Mouse (Mus musculus) forebrain, embryonic 12.5 days (tissue): ENCODE results near the gene Syt9. TPM values are rescaled to one million over a fixed set of nuclear protein-coding genes. Genes with fewer than 3 reads are reported as not detected.

Experiments
- ATAC-seq: fragments of 200-750 bp; cut with Nextera tagmentation; 2 replicates; pipeline ENCODE4 v1.8.0; 2017; ENCODE audit warnings: moderate TSS enrichment; ENCODE audit not compliant: low FRiP score
- H3K27ac ChIP-seq: fragments of 300-500 bp; sonication (generic); 2 replicates; pipeline ENCODE4 v1.5.1; 2016; ENCODE audit warnings: mild to moderate bottlenecking
- H3K27me3 ChIP-seq: fragments of 300-500 bp; sonication (generic); 2 replicates; pipeline ENCODE4 v1.6.1; 2016; ENCODE audit warnings: mild to moderate bottlenecking
- H3K36me3 ChIP-seq: fragments of 300-500 bp; sonication (generic); replicated peaks from 2 replicates; pipeline ENCODE4 v1.6.1; 2016; ENCODE audit warnings: mild to moderate bottlenecking
- H3K4me1 ChIP-seq: fragments of 300-500 bp; sonication (generic); 2 replicates; pipeline ENCODE4 v1.6.1; 2016
- H3K4me2 ChIP-seq: fragments of 300-500 bp; sonication (generic); 2 replicates; pipeline ENCODE4 v1.6.1; 2016; ENCODE audit warnings: mild to moderate bottlenecking, moderate library complexity
- H3K4me3 ChIP-seq: fragments of 300-500 bp; sonication (generic); replicated peaks from 2 replicates; pipeline ENCODE4 v1.5.1; 2016; ENCODE audit warnings: mild to moderate bottlenecking
- H3K9ac ChIP-seq: fragments of 300-500 bp; sonication (generic); 2 replicates; pipeline ENCODE4 v1.6.1; 2016; ENCODE audit warnings: mild to moderate bottlenecking
- H3K9me3 ChIP-seq: fragments of 300-500 bp; sonication (generic); 2 replicates; pipeline ENCODE4 v1.6.1; 2016
- WGBS: fragments of 180-500 bp; shearing (Covaris S2); methylation state at CpG from one replicate; pipeline ENCODE4 v1.1.7; 2016; 5-methylcytosine and 5-hydroxymethylcytosine counted together
- polyA plus RNA-seq: library from polyadenylated mRNA; unstranded; fragments of >200 nt; fragmentation: Nextera tagmentation; extraction: Ambion mirVana; gene quantifications from 2 replicates; pipeline ENCODE4 v1.2.1, GENCODE M21; 2016

Syt9 gene
- 5.7 and 6.8 TPM in 2 replicates for polyA plus RNA-seq

DNA sequence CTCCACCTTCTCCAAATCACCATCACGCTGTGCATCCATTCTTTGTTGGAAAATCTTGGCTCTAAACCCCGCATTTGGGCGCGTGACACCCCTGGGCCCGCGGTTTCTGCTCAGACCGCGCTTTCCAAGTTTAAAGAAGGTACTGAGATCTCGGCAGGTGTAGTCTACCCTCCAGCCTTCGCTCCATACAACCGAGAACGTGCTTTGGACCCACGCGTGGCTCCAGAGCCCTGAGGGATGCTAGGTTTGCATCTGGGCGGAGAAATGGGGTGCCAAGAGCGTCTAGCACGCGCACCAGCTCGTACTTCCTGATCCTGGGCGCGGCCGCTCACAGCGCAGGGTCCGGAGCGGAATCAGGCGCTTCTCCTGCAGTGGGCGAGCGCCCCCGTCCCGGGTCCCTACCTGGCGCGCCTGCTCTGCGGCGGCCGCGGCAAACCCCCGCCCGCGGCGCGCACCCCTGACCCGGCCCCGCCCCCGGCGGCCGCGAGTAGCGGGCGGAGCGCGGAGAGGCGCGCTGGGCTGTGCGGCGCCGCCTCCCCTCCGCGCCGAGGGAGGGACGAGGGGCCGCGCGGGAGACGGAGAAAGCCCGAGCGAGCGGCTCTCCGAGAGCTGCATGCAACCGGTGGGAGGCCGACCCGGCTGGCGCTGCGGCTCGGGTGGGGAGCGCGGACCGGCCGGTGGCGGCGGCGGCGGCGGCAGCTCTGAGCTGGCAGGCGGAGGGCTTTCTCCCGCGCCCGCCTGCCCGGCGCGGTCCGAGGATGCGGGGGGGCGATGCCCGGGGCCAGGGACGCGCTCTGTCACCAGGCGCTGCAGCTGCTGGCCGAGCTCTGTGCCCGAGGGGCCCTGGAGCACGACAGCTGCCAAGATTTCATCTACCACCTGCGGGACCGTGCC is at the start of gene Syt9:
Gene Syt9 (plus strand): TSS at position 497 of the 894 bp plus-strand sequence.
- Histone ChIP-seq H3K4me3 (peak within 1 kb of the TSS; percentile 75), H3K27ac (no peak within 1 kb of the TSS), H3K9ac (peak within 1 kb of the TSS; percentile 65), H3K36me3 (no peaks in the 10 kb centered on the region), H3K9me3 (no peaks in the 10 kb centered on the region), H3K4me1 (peaks cover 10% of the 10 kb centered on the region), H3K4me2 (peak within 1 kb of the TSS; percentile 94), H3K27me3 (peaks cover 58% of the 10 kb centered on the region)
- peak; percentile 95 for ATAC-seq
- whole genome bisulfite sequencing, result under 1% methylated on average over 73 of the region's 102 CpGs

DNA sequence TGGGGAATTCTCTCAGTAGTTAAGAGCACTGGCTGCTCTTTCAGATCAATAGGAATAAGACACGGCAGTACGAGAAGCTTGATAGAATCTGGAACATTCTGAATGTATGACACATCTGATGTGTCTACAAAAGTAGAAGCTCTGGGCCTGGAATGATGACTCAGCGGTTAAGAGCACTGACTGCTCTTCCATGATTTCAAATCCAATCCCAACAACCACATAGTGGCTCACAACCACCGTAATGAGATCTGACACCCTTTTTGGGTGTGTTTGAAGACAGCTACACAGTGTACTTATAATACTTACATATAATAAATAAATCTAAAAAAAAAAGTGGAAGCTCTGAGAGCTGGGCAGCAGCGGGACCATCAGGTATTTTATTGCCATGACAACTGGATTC is 31.5 kb upstream of the Syt9 start:
- no peak overlapping the region for H3K4me2 ChIP-seq
- H3K36me3 ChIP-seq, result no peaks in the 10 kb centered on the region
- no peak for ATAC-seq
- H3K4me3 ChIP-seq, result no peak overlapping the region
- H3K9ac ChIP-seq, result no peak overlapping the region
- WGBS, result 91% methylated on average over 5 of the region's 5 CpGs
- H3K9me3 ChIP-seq, result no peaks in the 10 kb centered on the region
- peaks cover 4% of the 10 kb centered on the region; the same call in 1 of the 2 replicates for H3K4me1 ChIP-seq
- H3K27me3 ChIP-seq, result no peaks in the 10 kb centered on the region
- H3K27ac ChIP-seq, result no peak overlapping the region

DNA sequence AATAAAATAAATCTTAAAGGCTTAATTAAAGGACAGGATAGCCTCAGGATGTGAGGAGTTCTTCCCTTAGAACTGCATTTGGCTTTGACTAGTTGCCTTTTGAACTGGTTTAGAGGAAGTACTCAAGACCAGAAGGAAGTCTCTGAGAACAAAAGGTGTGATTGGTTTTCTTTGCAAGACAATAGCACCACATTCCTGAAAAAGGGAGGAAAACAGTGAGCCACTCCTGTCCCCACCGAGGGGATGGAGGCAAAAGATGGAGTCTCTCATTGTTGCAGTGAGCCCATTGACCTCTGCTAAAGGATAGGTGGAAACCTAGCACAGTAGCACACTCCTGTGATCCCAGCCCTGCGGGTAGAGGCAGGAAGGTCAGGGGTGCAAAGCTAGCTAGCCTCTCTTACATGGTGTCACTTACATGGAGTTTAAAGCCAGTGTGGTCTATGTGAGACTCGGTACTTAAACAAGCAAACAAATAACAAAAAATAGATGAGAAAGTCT is 30.9 kb upstream of the Syt9 start:
- no peak for ATAC-seq
- Histone ChIP-seq H3K9ac (no peak overlapping the region), H3K4me1 (peaks cover 4% of the 10 kb centered on the region; the same call in 1 of the 2 replicates), H3K36me3 (no peaks in the 10 kb centered on the region), H3K4me3 (no peak overlapping the region), H3K27ac (no peak overlapping the region), H3K4me2 (no peak overlapping the region), H3K27me3 (no peaks in the 10 kb centered on the region), H3K9me3 (no peaks in the 10 kb centered on the region)
- WGBS, result 55% methylated on average over 3 of the region's 3 CpGs

DNA sequence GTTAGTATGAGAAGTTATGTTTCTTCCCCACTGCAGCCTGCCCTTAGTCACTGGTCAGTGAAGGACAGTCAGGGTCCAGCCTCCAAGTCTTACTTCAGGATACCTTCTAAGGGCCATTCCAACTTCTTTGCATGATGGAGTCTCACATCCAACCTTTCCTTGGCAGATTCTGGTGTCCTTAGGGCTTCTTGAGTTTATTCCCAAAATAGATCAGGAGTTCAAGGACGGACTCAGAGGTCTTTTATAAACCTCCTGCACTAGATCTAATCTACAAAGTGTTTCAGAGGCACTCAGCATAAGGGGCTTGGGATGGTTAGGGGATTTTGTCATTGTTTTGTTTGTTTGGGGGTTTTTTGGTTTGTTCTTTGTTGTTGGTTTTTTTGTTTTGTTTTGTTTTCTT is 30.3 kb upstream of the Syt9 start:
- Histone ChIP-seq H3K9ac (no peak overlapping the region), H3K4me2 (no peak overlapping the region), H3K4me3 (no peak overlapping the region), H3K27ac (no peak overlapping the region), H3K4me1 (peaks cover 4% of the 10 kb centered on the region; the same call in 1 of the 2 replicates), H3K27me3 (no peaks in the 10 kb centered on the region), H3K9me3 (no peaks in the 10 kb centered on the region), H3K36me3 (no peaks in the 10 kb centered on the region)
- ATAC-seq, result no peak
- 65% methylated on average over 1 of the region's 1 CpGs for WGBS

DNA sequence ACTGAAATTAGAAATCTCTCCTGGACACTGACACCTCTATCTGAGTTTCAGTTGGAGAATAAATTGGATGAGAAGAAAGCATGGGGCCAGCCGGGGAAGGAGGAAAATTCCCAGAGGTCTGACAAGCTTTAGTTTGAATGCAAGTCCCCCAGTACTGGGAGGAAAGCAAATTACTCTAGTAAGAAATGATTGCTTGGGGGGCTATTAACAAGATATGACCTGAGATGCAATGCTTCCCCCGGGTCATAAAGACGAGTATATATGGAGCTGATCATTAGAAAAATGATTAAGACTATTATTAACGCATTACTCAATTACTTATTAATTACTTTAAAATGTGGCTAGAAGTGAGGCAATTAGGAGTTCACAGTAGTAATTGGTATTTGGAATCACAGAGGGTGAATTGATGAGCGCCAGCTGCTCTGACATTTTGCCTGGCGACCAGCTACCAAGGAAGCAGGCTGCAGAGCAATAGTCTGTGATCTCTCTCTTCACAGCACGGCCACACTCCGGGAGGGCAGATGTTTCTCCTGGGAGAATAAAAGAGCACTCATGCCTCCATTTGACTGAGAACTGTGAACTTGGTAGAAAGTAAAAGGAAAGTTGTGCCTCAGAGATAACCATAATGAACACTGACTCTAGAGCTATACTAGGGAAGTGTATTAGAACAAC is 28.9 kb upstream of the Syt9 start:
- H3K9ac ChIP-seq, result no peak overlapping the region
- WGBS, result 51% methylated on average over 8 of the region's 8 CpGs
- H3K4me1 ChIP-seq, result peaks cover 4% of the 10 kb centered on the region; the same call in 1 of the 2 replicates
- no peak overlapping the region for H3K27ac ChIP-seq
- ATAC-seq, result peak; percentile 53; the same call in 1 of the 2 replicates
- no peaks in the 10 kb centered on the region for H3K27me3 ChIP-seq
- H3K4me3 ChIP-seq, result no peak overlapping the region
- H3K36me3 ChIP-seq, result no peaks in the 10 kb centered on the region
- H3K4me2 ChIP-seq, result no peak overlapping the region
- H3K9me3 ChIP-seq, result no peaks in the 10 kb centered on the region

DNA sequence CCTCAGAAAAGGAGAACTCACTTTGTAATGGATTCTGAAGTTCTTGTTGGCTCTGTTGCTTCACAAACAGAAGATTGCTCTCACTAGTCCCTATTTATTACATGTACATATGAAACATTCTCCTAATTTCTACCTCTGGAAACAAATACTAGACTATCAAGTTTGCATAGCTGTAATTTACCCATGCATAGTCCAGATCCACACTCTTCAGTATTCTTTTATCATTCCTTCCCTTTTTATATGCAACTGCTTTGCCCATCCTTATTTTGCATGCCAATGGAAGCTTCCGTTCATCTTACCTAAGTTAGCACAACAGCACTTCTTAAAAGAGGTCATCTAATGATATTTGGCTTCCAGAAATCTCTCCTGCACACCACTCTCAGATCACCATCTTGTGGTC is 21.3 kb upstream of the Syt9 start:
- no peaks in the 10 kb centered on the region for H3K36me3 ChIP-seq
- H3K27me3 ChIP-seq, result no peaks in the 10 kb centered on the region
- H3K9ac ChIP-seq, result no peak overlapping the region
- no peak overlapping the region for H3K27ac ChIP-seq
- ATAC-seq, result no peak
- no peak overlapping the region for H3K4me2 ChIP-seq
- no peaks in the 10 kb centered on the region for H3K9me3 ChIP-seq
- no peaks in the 10 kb centered on the region for H3K4me1 ChIP-seq
- H3K4me3 ChIP-seq, result no peak overlapping the region
- WGBS, result 81% methylated on average over 1 of the region's 1 CpGs

- no peak overlapping the region for H3K4me3 ChIP-seq
- H3K4me1 ChIP-seq, result no peaks in the 10 kb centered on the region
- H3K27me3 ChIP-seq, result no peaks in the 10 kb centered on the region
- H3K4me2 ChIP-seq, result no peak overlapping the region
- 91% methylated on average over 3 of the region's 3 CpGs for WGBS
- H3K9ac ChIP-seq, result no peak overlapping the region
- no peak for ATAC-seq
- H3K9me3 ChIP-seq, result no peaks in the 10 kb centered on the region
- H3K36me3 ChIP-seq, result no peaks in the 10 kb centered on the region
- H3K27ac ChIP-seq, result no peak overlapping the region
These were observed 8.4 kb upstream of the Syt9 start for GRCm38 (mm10) chr7:107362153-107362552.

GRCm38 (mm10) chr7:107362634-107363033 is 7.9 kb upstream of the Syt9 start:
- no peaks in the 10 kb centered on the region for H3K9me3 ChIP-seq
- ATAC-seq, result no peak

GRCm38 (mm10) chr7:107371126-107371920 is 795 bp downstream of the Syt9 start:
- peaks cover 10% of the 10 kb centered on the region for H3K4me1 ChIP-seq
- peak overlapping the region; percentile 65 for H3K9ac ChIP-seq
- peak overlapping the region; percentile 75 for H3K4me3 ChIP-seq
- H3K9me3 ChIP-seq, result no peaks in the 10 kb centered on the region
- 1% methylated on average over 43 of the region's 45 CpGs for WGBS
- peak overlapping the region; percentile 94 for H3K4me2 ChIP-seq
- H3K27ac ChIP-seq, result no peak overlapping the region
- peak; percentile 62 for ATAC-seq
- peaks cover 58% of the 10 kb centered on the region for H3K27me3 ChIP-seq
- no peaks in the 10 kb centered on the region for H3K36me3 ChIP-seq

More at GRCm38 (mm10) chr7:107362634-107363033, 7.9 kb upstream of the Syt9 start:
- no peak overlapping the region for H3K4me3 ChIP-seq
- no peaks in the 10 kb centered on the region for H3K36me3 ChIP-seq
- no peak overlapping the region for H3K4me2 ChIP-seq
- H3K4me1 ChIP-seq, result no peaks in the 10 kb centered on the region
- no peak overlapping the region for H3K9ac ChIP-seq
- no peak overlapping the region for H3K27ac ChIP-seq
- 0 out of 2 replicates have a peak, but pooled peaks cover 4% of the 10 kb centered on the region for H3K27me3 ChIP-seq
- WGBS, result 72% methylated on average over 3 of the region's 3 CpGs

DNA sequence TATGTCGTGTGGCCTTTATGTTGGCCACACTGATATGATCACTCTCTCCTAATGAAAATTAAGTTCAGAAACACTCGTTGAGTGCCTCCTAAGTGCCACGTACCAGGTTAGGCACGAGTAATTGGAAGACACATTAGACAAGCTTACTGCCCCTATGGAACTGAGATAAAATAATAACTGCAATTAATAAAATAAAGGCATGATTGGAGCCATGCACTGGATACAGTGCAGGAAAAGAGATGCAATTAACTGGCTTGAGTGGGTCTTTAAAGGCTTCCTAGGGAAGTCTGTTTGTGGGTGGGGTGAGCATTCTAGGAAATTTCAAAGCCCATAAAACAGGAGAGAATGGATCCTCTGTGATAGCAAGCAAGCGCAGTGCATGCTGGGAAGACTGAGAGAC is 10.0 kb downstream of the Syt9 start:
- no peaks in the 10 kb centered on the region for H3K27me3 ChIP-seq
- H3K9me3 ChIP-seq, result no peaks in the 10 kb centered on the region

GRCm38 (mm10) chr7:107389604-107390003 is 19.1 kb downstream of the Syt9 start:
- no peaks in the 10 kb centered on the region for H3K27me3 ChIP-seq
- H3K36me3 ChIP-seq, result no peaks in the 10 kb centered on the region
- no peak overlapping the region for H3K9ac ChIP-seq
- no peak overlapping the region for H3K4me2 ChIP-seq
- no peak overlapping the region for H3K27ac ChIP-seq
- no peak for ATAC-seq
- no peaks in the 10 kb centered on the region for H3K9me3 ChIP-seq
- no peaks in the 10 kb centered on the region for H3K4me1 ChIP-seq
- H3K4me3 ChIP-seq, result no peak overlapping the region

More for the DNA sequence above, 10.0 kb downstream of the Syt9 start:
- Histone ChIP-seq H3K9ac (no peak overlapping the region), H3K4me3 (no peak overlapping the region), H3K27ac (no peak overlapping the region), H3K4me1 (no peaks in the 10 kb centered on the region), H3K36me3 (no peaks in the 10 kb centered on the region), H3K4me2 (no peak overlapping the region)
- WGBS, result 76% methylated on average over 5 of the region's 5 CpGs
- no peak for ATAC-seq

GRCm38 (mm10) chr7:107392749-107393148 is 22.2 kb downstream of the Syt9 start:
- Histone ChIP-seq H3K9me3 (no peaks in the 10 kb centered on the region), H3K9ac (no peak overlapping the region), H3K4me2 (no peak overlapping the region), H3K27ac (no peak overlapping the region), H3K4me1 (no peaks in the 10 kb centered on the region), H3K36me3 (no peaks in the 10 kb centered on the region), H3K27me3 (no peaks in the 10 kb centered on the region), H3K4me3 (no peak overlapping the region)
- WGBS, result 63% methylated on average over 2 of the region's 2 CpGs
- no peak for ATAC-seq
